Mouse (Mus musculus) CH12.LX (cell line): ENCODE results near the gene B4galt2. TPM values are rescaled to one million over a fixed set of nuclear protein-coding genes. Genes with fewer than 3 reads are reported as not detected.

ENCODE experiments used
- DNase-seq: peaks from one replicate; pipeline ENCODE4 v3.0.0-alpha.2; 2013; ENCODE audit errors: extremely low read depth
- H3K27ac ChIP-seq: 2 replicates; pipeline ENCODE4 v1.5.1; 2012; ENCODE audit warnings: low read depth, mild to moderate bottlenecking, control low read depth, moderate library complexity; ENCODE audit not compliant: insufficient read depth
- H3K27me3 ChIP-seq: replicated peaks from 2 replicates; pipeline ENCODE3; 2012; ENCODE audit warnings: inconsistent platforms
- H3K36me3 ChIP-seq, 2 experiments: replicated peaks in 1 of 2; 2 replicates each; pipeline versions ENCODE3 to v1.6.1; 2012; ENCODE audit warnings: inconsistent platforms in 1 of 2, low read length in 1 of 2, mild to moderate bottlenecking in 1 of 2, mixed read lengths in 1 of 2, moderate library complexity in 1 of 2; ENCODE audit not compliant: control insufficient read depth in 1 of 2, insufficient read depth in 1 of 2
- H3K4me1 ChIP-seq, 2 experiments: 2 replicates each; pipeline ENCODE4 v1.6.1; 2012; ENCODE audit warnings: inconsistent platforms in 1 of 2, moderate library complexity in 1 of 2; ENCODE audit not compliant: insufficient read depth in 2 of 2, control insufficient read depth in 1 of 2
- H3K4me2 ChIP-seq: 2 replicates; pipeline ENCODE4 v1.6.1; 2012; ENCODE audit warnings: low read depth, mild to moderate bottlenecking, control low read depth; ENCODE audit not compliant: poor library complexity, insufficient read depth, severe bottlenecking
- H3K4me3 ChIP-seq, 3 experiments: fragments of 150-350 bp in 1 of 3; sonication (generic) in 1 of 3; replicated peaks in 1 of 3; 2 replicates each; pipeline versions ENCODE3 to v1.5.1; 2011 to 2012; ENCODE audit warnings: low read depth in 2 of 3, low read length in 2 of 3, mild to moderate bottlenecking in 2 of 3, moderate library complexity in 2 of 3, control low read depth in 1 of 3, improper control_type of control experiment in 1 of 3, inconsistent platforms in 1 of 3, mixed read lengths in 1 of 3; ENCODE audit not compliant: poor library complexity in 1 of 3
- H3K79me2 ChIP-seq: replicated peaks from 2 replicates; pipeline ENCODE4 v1.6.1; 2012; ENCODE audit warnings: mild to moderate bottlenecking, moderate library complexity; ENCODE audit not compliant: control insufficient read depth, poor library complexity, insufficient read depth, severe bottlenecking; ENCODE audit errors: extremely low read depth
- H3K9ac ChIP-seq: 2 replicates; pipeline ENCODE4 v1.6.1; 2012; ENCODE audit warnings: low read depth, mild to moderate bottlenecking, control low read depth, moderate library complexity; ENCODE audit not compliant: insufficient read depth
- H3K9me3 ChIP-seq: replicated peaks from 2 replicates; pipeline ENCODE3; 2012; ENCODE audit warnings: low read length, inconsistent platforms, mixed read lengths
- BHLHE40 ChIP-seq: IDR thresholded peaks from 2 replicates; pipeline ENCODE4 v1.6.1; 2011; ENCODE audit warnings: mild to moderate bottlenecking, low read depth, low read length, improper control_type of control experiment
- CHD1 ChIP-seq: IDR thresholded peaks from 2 replicates; pipeline ENCODE4 v1.6.1; 2012; ENCODE audit warnings: low read depth, low read length, improper control_type of control experiment, inconsistent platforms
- CTCF ChIP-seq, 2 experiments: IDR thresholded peaks in 1 of 2; conservative IDR thresholded peaks in 1 of 2; 2 replicates each; pipeline ENCODE4 v1.5.1; 2011 to 2012; ENCODE audit warnings: low read depth in 2 of 2, low read length in 2 of 2, improper control_type of control experiment in 1 of 2, inconsistent platforms in 1 of 2, mild to moderate bottlenecking in 1 of 2, moderate library complexity in 1 of 2
- E2F4 ChIP-seq: IDR thresholded peaks from 2 replicates; pipeline ENCODE4 v1.6.1; 2011; ENCODE audit warnings: low read depth, low read length, improper control_type of control experiment; ENCODE audit not compliant: insufficient replicate concordance
- ELF1 ChIP-seq: IDR thresholded peaks from 2 replicates; pipeline ENCODE4 v1.6.1; 2014; ENCODE audit warnings: low read depth, mild to moderate bottlenecking, inconsistent platforms, low read length, improper control_type of control experiment
- EP300 ChIP-seq: IDR thresholded peaks from 2 replicates; pipeline ENCODE4 v1.6.1; 2011; ENCODE audit warnings: low read length, improper control_type of control experiment
- ETS1 ChIP-seq: conservative IDR thresholded peaks from 2 replicates; pipeline ENCODE4 v1.6.1; 2012; ENCODE audit warnings: low read depth, mild to moderate bottlenecking, inconsistent platforms, low read length, improper control_type of control experiment, moderate library complexity
- GABPA ChIP-seq: IDR thresholded peaks from 2 replicates; pipeline ENCODE4 v1.6.1; 2012; ENCODE audit warnings: low read depth, low read length, improper control_type of control experiment, inconsistent platforms; ENCODE audit not compliant: insufficient replicate concordance
- HCFC1 ChIP-seq: IDR thresholded peaks from 2 replicates; pipeline ENCODE4 v1.6.1; 2012; ENCODE audit warnings: low read depth, mild to moderate bottlenecking, inconsistent platforms, low read length, improper control_type of control experiment
- IRF4 ChIP-seq: IDR thresholded peaks from 2 replicates; pipeline ENCODE4 v1.6.1; 2014; ENCODE audit warnings: low read depth, mild to moderate bottlenecking, inconsistent platforms, low read length, improper control_type of control experiment
- JUN ChIP-seq: IDR thresholded peaks from 2 replicates; pipeline ENCODE4 v1.6.1; 2011; ENCODE audit warnings: low read depth, mild to moderate bottlenecking, low read length, improper control_type of control experiment, moderate library complexity; ENCODE audit not compliant: insufficient read depth
- JUND ChIP-seq: conservative IDR thresholded peaks from 2 replicates; pipeline ENCODE4 v1.6.1; 2011; ENCODE audit warnings: low read depth, low read length, improper control_type of control experiment
- MAFK ChIP-seq: IDR thresholded peaks from 2 replicates; pipeline ENCODE4 v1.6.1; 2011; ENCODE audit warnings: low read length, improper control_type of control experiment; ENCODE audit not compliant: insufficient replicate concordance
- MAZ ChIP-seq: IDR thresholded peaks from 2 replicates; pipeline ENCODE4 v1.6.1; 2012; ENCODE audit warnings: low read depth, mild to moderate bottlenecking, inconsistent platforms, low read length, improper control_type of control experiment, moderate library complexity
- MXI1 ChIP-seq: IDR thresholded peaks from 2 replicates; pipeline ENCODE4 v1.6.1; 2011; ENCODE audit warnings: mild to moderate bottlenecking, low read depth, low read length, improper control_type of control experiment
- MYC ChIP-seq: IDR thresholded peaks from 2 replicates; pipeline ENCODE4 v1.6.1; 2011; ENCODE audit warnings: low read depth, mild to moderate bottlenecking, improper control_type of control experiment, low read length
- PAX5 ChIP-seq: IDR thresholded peaks from 2 replicates; pipeline ENCODE4 v1.6.1; 2012; ENCODE audit warnings: low read length, inconsistent platforms, mixed read lengths
- POLR2A ChIP-seq: IDR thresholded peaks from 2 replicates; pipeline ENCODE4 v1.6.1; 2011; ENCODE audit warnings: low read depth, mild to moderate bottlenecking, improper control_type of control experiment, low read length
- POLR2AphosphoS2 ChIP-seq: IDR thresholded peaks from 2 replicates; pipeline ENCODE4 v1.6.1; 2011; ENCODE audit warnings: low read depth, low read length, improper control_type of control experiment
- RCOR1 ChIP-seq: conservative IDR thresholded peaks from 2 replicates; pipeline ENCODE4 v1.6.1; 2012; ENCODE audit warnings: low read depth, mild to moderate bottlenecking, inconsistent platforms, low read length, improper control_type of control experiment
- SIN3A ChIP-seq: IDR thresholded peaks from 2 replicates; pipeline ENCODE4 v1.6.1; 2012; ENCODE audit warnings: low read length, improper control_type of control experiment, inconsistent platforms
- SMC3 ChIP-seq: IDR thresholded peaks from 2 replicates; pipeline ENCODE4 v1.6.1; 2011; ENCODE audit warnings: low read depth, low read length, improper control_type of control experiment
- TCF12 ChIP-seq: IDR thresholded peaks from 2 replicates; pipeline ENCODE4 v1.6.1; 2014; ENCODE audit warnings: low read depth, mild to moderate bottlenecking, inconsistent platforms, low read length, improper control_type of control experiment
- UBTF ChIP-seq: IDR thresholded peaks from 2 replicates; pipeline ENCODE4 v1.6.1; 2012; ENCODE audit warnings: low read depth, mild to moderate bottlenecking, inconsistent platforms, low read length, improper control_type of control experiment, moderate library complexity
- USF1 ChIP-seq: IDR thresholded peaks from 2 replicates; pipeline ENCODE4 v1.6.1; 2014; ENCODE audit warnings: low read depth, mild to moderate bottlenecking, inconsistent platforms, low read length, improper control_type of control experiment
- ZC3H11A ChIP-seq: IDR thresholded peaks from 2 replicates; pipeline ENCODE4 v1.6.1; 2012; ENCODE audit warnings: low read depth, mild to moderate bottlenecking, inconsistent platforms, low read length, improper control_type of control experiment
- ZKSCAN1 ChIP-seq: IDR thresholded peaks from 2 replicates; pipeline ENCODE4 v1.6.1; 2012; ENCODE audit warnings: low read depth, inconsistent platforms, low read length, improper control_type of control experiment, borderline replicate concordance
- ZNF384 ChIP-seq: IDR thresholded peaks from 2 replicates; pipeline ENCODE4 v1.6.1; 2012; ENCODE audit warnings: low read depth, low read length, improper control_type of control experiment, inconsistent platforms
- dilution Hi-C: fragments of 300-500 bp; cut with MboI; formaldehyde crosslinking; loops from 2 replicates; pipeline ENCODE4 v1.14.3; 2020; ENCODE audit warnings: low sequenced_read_pairs; ENCODE audit not compliant: extremely low pct_unique_long_range_greater_than_20kb, extremely low pct_ligation_motif_present
- in situ Hi-C: fragments of 300-500 bp; cut with MboI; formaldehyde crosslinking; loops from 3 replicates; pipeline ENCODE4 v1.14.3; 2019; ENCODE audit warnings: low sequenced_read_pairs, low pct_ligation_motif_present, low pct_unique_long_range_greater_than_20kb, mixed read lengths
- polyA plus RNA-seq: library from polyadenylated mRNA; unstranded; fragments of >175 nt; gene quantifications from 2 replicates; pipeline ENCODE4 v1.2.1, GENCODE M21; 2012; ENCODE audit warnings: low read depth; ENCODE audit not compliant: insufficient read length
- total RNA-seq, 2 experiments: library from RNA; depleted of rRNA; stranded (reverse); fragments of 300-350 nt in 1 of 2; fragments of >200 nt in 1 of 2; gene quantifications; 2 replicates each; pipeline ENCODE4 v1.2.3; 2012 to 2014

B4galt2 gene
- total and polyA plus RNA-seq, 3 experiments: 0.14 to 0.25 TPM; not detected in 1

DNA sequence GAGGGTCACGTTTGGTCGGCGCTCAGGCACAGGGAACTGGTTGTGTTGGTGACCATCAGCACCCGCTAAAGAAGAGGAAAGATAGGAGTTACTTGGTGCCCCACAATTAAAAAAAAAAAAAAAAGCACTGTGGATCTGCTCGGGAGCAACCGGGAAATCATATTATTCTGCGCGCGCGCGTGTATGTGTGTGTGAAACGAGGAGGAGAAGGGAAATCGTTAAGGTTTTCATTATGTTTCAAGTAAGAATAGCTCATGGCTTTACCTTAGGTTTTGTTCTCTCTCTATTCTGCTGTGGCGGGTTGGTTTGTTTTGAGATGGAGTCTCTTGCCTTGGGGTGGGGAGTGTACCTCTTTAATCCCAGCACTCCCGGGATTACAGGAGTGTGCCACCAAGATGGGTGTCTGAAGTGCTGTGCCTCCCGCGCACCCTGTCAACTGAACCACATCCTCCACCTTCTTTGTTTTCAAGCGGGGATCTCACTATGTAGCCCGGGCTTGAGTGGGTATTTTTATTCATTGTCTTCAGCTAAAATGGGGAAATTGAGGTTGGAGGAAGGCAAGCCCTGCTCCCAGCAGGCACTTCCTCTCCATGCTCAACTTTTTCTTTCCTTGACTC is 32.3 kb upstream of the B4galt2 start:
- peaks cover 13 to 31% of the 10 kb centered on the region in 2 experiments for H3K36me3 ChIP-seq
- peak overlapping the region; percentile 54 for H3K4me2 ChIP-seq
- dilution Hi-C loops (no loop called here), in situ Hi-C loops (loop anchor here (10.0 kb wide), 1 partner anchor 149 kb away; no protein-coding TSS in a partner anchor)
- peaks cover 12% of the 10 kb centered on the region; the same call in 1 of the 2 replicates for H3K79me2 ChIP-seq
- H3K4me3 ChIP-seq: peak overlapping the region; percentile 84 to 96 (median 86)
- no peaks in the 10 kb centered on the region for H3K27me3 ChIP-seq
- peaks cover 6 to 49% of the 10 kb centered on the region in 2 experiments; a peak in 3 of 4 replicates for H3K4me1 ChIP-seq
- no peaks in the 10 kb centered on the region for H3K9me3 ChIP-seq
- H3K9ac ChIP-seq: peak overlapping the region; percentile 82
- no peak overlapping the region for H3K27ac ChIP-seq
- DNase-seq: peak; percentile 29
- TF ChIP-seq GABPA (no peak), E2F4 (0 out of 2 replicates have a peak, but pooled peaks have one; percentile 22), MAZ (0 out of 2 replicates have a peak, but pooled peaks have one; percentile 3), PAX5 (no peak), IRF4 (peak; percentile 4; the same call in 1 of the 2 replicates), SIN3A (peak; percentile 7; the same call in 1 of the 2 replicates), MXI1 (0 out of 2 replicates have a peak, but pooled peaks have one; percentile 36), HCFC1 (no peak), CHD1 (0 out of 2 replicates have a peak, but pooled peaks have one; percentile 55), ZC3H11A (no peak), USF1 (no peak), POLR2AphosphoS2 (0 out of 2 replicates have a peak, but pooled peaks have one; percentile 20), EP300 (peak; percentile 24), ELF1 (no peak)

DNA sequence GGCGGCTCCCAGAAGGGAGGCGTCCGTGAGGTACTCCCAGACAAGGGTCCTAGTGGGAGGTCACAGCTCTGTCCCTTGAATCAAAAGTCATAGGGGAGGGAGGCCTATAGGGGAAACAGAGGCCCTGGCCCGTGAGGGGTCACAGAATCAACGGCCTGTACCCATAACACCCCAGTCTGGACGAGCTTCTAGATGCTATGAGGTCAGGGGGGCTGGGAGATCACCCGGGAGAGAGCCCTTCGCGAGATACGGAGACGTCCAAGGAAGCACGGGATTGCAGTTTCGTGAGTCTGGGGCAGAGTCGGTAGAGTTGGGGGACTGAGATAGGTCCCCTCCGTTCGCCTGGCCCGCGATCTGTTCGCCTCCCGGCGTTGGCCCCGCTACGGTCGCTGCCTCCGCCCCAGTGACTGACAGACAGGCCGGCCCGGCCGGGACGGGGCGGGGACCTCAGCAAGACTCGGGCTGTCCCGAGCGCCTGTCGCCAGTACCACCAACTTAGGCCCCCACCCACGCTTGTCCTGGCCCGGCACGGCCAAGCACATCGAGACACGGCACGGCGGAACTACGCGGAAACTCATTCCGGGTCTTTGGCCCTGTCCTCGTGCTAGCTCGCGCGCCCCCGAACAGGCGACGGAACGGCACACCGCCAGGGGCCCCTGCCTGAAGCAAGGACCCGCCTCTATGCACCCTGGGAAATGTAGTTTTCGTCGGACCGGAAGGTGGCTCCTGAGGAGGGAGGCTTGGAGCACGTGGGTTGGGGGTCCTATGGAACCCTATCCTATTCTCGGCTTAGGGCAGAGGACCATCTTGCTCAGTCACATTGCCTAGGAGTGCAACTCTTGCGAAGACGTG is 31.5 kb upstream of the B4galt2 start, which contains the start of gene Ipo13:
Gene Ipo13 (minus strand): TSS at position 409 of the 852 bp plus-strand sequence.
- dilution Hi-C loops: no loop called here
- Histone ChIP-seq H3K27ac (peak within 1 kb of the TSS; percentile 47; the same call in 1 of the 2 replicates), H3K27me3 (no peaks in the 10 kb centered on the region), H3K4me2 (peak within 1 kb of the TSS; percentile 89), H3K4me3 (peak within 1 kb of the TSS; percentile 84 to 96 (median 86)), H3K4me1 (peaks cover 6 to 54% of the 10 kb centered on the region in 2 experiments; a peak in 3 of 4 replicates), H3K36me3 (peaks cover 13 to 36% of the 10 kb centered on the region in 2 experiments), H3K9me3 (no peaks in the 10 kb centered on the region), H3K79me2 (peaks cover 12% of the 10 kb centered on the region; the same call in 1 of the 2 replicates), H3K9ac (peak within 1 kb of the TSS; percentile 82)
- in situ Hi-C loops: loop anchor here (10.0 kb wide), 1 partner anchor 150 kb away; no protein-coding TSS in a partner anchor
- peak; percentile 93 for DNase-seq
- TF ChIP-seq E2F4 (no peak), TCF12 (peak; percentile 40), POLR2A (peak; percentile 77), IRF4 (0 out of 2 replicates have a peak, but pooled peaks have one; percentile 24), ELF1 (peak; percentile 90), RCOR1 (no peak), MAFK (no peak), CTCF (conservative IDR thresholded peaks at IDR 0.05 in 1 of 2, IDR thresholded peaks at IDR 0.05 in 1 of 2; ENCODE audit: low read depth in 2 of 2, low read length in 2 of 2) (no peak), JUND (no peak), ZNF384 (no peak), UBTF (0 out of 2 replicates have a peak, but pooled peaks have one; percentile 54), MAZ (peak; percentile 66; the same call in 1 of the 2 replicates), ETS1 (no peak), MYC (peak; percentile 99), POLR2AphosphoS2 (0 out of 2 replicates have a peak, but pooled peaks have one; percentile 78), ZKSCAN1 (no peak), BHLHE40 (peak; percentile 89), SMC3 (no peak), JUN (no peak)
